Mouse (Mus musculus): ENCODE results near the gene Pcnx3. TPM values are rescaled to one million over a fixed set of nuclear protein-coding genes. Genes with fewer than 3 reads are reported as not detected.

Gene Pcnx3
- 72.0 TPM for polyA plus RNA-seq (2017; shearing (Covaris generic))

GRCm38 (mm10) chr19:5688200-5689087, at the start of gene Pcnx3, which contains the start of gene Map3k11:
Pcnx3 (minus strand) TSS chr19:5688908.
Map3k11 (plus strand) TSS chr19:5688742.

GRCm38 (mm10) chr19:5729444-5729815, 40.7 kb upstream of the Pcnx3 start, which contains the start of gene Fam89b:
Fam89b (minus strand) TSS chr19:5729653.

GRCm38 (mm10) chr19:5725767-5726515, 37.2 kb upstream of the Pcnx3 start, which contains the start of gene Ehbp1l1:
Ehbp1l1 (minus strand) TSS chr19:5726317.

GRCm38 (mm10) chr19:5704163-5704800, 15.6 kb upstream of the Pcnx3 start, which contains the start of gene Kcnk7:
Kcnk7 (plus strand) TSS chr19:5704367.

GRCm38 (mm10) chr19:5662981-5663913, 25.5 kb downstream of the Pcnx3 start, which contains the start of gene Sipa1:
Sipa1 (minus strand) TSS chr19:5663707.

GRCm38 (mm10) chr19:5637069-5638047, 51.4 kb downstream of the Pcnx3 start, which contains the start of gene Rela:
Rela (plus strand) TSS chr19:5637483.

Other genes starting within 250 kb of the Pcnx3 start
- gene Fosl1, start 241.4 kb downstream of the Pcnx3 start, polyA plus RNA-seq (2017; shearing (Covaris generic)): not detected
- gene Ccdc85b, start 231.0 kb downstream of the Pcnx3 start, polyA plus RNA-seq (2017; shearing (Covaris generic)): 6.3 TPM
- 162 TPM for gene Fibp, start 228.3 kb downstream of the Pcnx3 start, polyA plus RNA-seq (2017; shearing (Covaris generic))
- gene Ctsw, start 220.4 kb downstream of the Pcnx3 start, polyA plus RNA-seq (2017; shearing (Covaris generic)): 100 TPM
- 2.6 TPM for gene Efemp2, start 215.0 kb downstream of the Pcnx3 start, polyA plus RNA-seq (2017; shearing (Covaris generic))
- gene Mus81, start 200.5 kb downstream of the Pcnx3 start, polyA plus RNA-seq (2017; shearing (Covaris generic)): 82.6 TPM
- 3,549 TPM for gene Cfl1, start 198.5 kb downstream of the Pcnx3 start, polyA plus RNA-seq (2017; shearing (Covaris generic))
- gene 1700020D05Rik, start 185.1 kb downstream of the Pcnx3 start, polyA plus RNA-seq (2017; shearing (Covaris generic)): 0.39 TPM
- gene Snx32, start 178.4 kb downstream of the Pcnx3 start, polyA plus RNA-seq (2017; shearing (Covaris generic)): 21.9 TPM
- gene Ovol1, start 128.3 kb downstream of the Pcnx3 start, polyA plus RNA-seq (2017; shearing (Covaris generic)): not detected
- 24.0 TPM for gene Ap5b1, start 120.9 kb downstream of the Pcnx3 start, polyA plus RNA-seq (2017; shearing (Covaris generic))
- 148 TPM for gene Rnaseh2c, start 87.0 kb downstream of the Pcnx3 start, polyA plus RNA-seq (2017; shearing (Covaris generic))
- gene Kat5, start 78.7 kb downstream of the Pcnx3 start, polyA plus RNA-seq (2017; shearing (Covaris generic)): 62.2 TPM
- gene Rela, start 51.4 kb downstream of the Pcnx3 start, polyA plus RNA-seq (2017; shearing (Covaris generic)): 178 TPM
- gene Sipa1, start 25.2 kb downstream of the Pcnx3 start, polyA plus RNA-seq (2017; shearing (Covaris generic)): 94.7 TPM
- gene Map3k11, start 166 bp downstream of the Pcnx3 start, polyA plus RNA-seq (2017; shearing (Covaris generic)): 28.2 TPM
- gene Kcnk7, start 15.5 kb upstream of the Pcnx3 start, polyA plus RNA-seq (2017; shearing (Covaris generic)): 2.1 TPM
- gene Ehbp1l1, start 37.4 kb upstream of the Pcnx3 start, polyA plus RNA-seq (2017; shearing (Covaris generic)): 81.7 TPM
- gene Fam89b, start 40.7 kb upstream of the Pcnx3 start, polyA plus RNA-seq (2017; shearing (Covaris generic)): 67.5 TPM
- 0.12 TPM for gene Ltbp3, start 52.0 kb upstream of the Pcnx3 start, polyA plus RNA-seq (2017; shearing (Covaris generic))
- gene Scyl1, start 82.5 kb upstream of the Pcnx3 start, polyA plus RNA-seq (2017; shearing (Covaris generic)): 84.4 TPM
- 341 TPM for gene Frmd8, start 186.4 kb upstream of the Pcnx3 start, polyA plus RNA-seq (2017; shearing (Covaris generic))
- gene Slc25a45, start 188.9 kb upstream of the Pcnx3 start, polyA plus RNA-seq (2017; shearing (Covaris generic)): 49.6 TPM
- 0.65 TPM for gene Tigd3, start 205.2 kb upstream of the Pcnx3 start, polyA plus RNA-seq (2017; shearing (Covaris generic))
- gene Dpf2, start 224.1 kb upstream of the Pcnx3 start, polyA plus RNA-seq (2017; shearing (Covaris generic)): 210 TPM
- 0.34 TPM for gene Cdc42ep2, start 235.9 kb upstream of the Pcnx3 start, polyA plus RNA-seq (2017; shearing (Covaris generic))

All from inflammation-experienced regulatory T-cells, adult 16 weeks (primary cell).